ENCODE assay signal across 33 mouse cellular contexts in the genomic region with DNA sequence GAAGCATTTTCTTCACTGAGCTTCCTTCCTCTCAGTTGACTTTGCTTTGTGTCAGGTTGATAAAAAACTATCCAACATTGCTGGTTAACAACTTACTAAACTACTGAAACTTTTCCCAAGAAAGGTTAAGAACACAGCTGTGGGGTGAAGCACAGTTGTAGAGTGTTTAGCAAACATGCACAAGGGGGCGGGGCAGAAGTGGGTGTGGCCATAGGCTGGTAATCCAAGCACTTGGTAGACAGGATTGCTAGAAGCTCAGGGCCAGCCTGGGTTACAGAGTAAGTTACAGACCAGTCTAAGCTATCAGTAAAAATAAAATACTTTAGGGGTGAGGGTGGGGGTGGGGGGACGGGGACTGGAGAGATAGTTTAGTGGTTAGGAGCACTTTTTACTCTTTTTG. TPM values are rescaled to one million over a fixed set of nuclear protein-coding genes. Genes with fewer than 3 reads are reported as not detected.
A peak's percentile ranks its signal among the peaks of the same experiment; 100 is the strongest.
DNase-seq lines count a peak whose midpoint lies in the region; ATAC-seq and TF ChIP-seq lines count a peak whose summit lies in the region.
"Had no signal": no experiment of that assay in that cellular context is flagged by ENCODE, and none has a peak within 500 bp of the region (broad histone marks: within the 10 kb centered on the region; RNA-seq: fewer than 3 reads in every experiment).

No protein-coding gene starts in this region.

- no peak for TF ChIP-seq CTCF in lung, adult 2 months (IDR thresholded peaks at IDR 0.05; ENCODE audit: insufficient read depth, low read length)

- H3K27me3 ChIP-seq in kidney, embryonic 15.5 days, result peaks cover 5% of the 10 kb centered on the region
- H3K27me3 ChIP-seq: forebrain, embryonic 12.5 days; heart, embryonic 15.5 days had no signal

- H3K36me3 ChIP-seq in kidney, embryonic 15.5 days, result no peaks in the 10 kb centered on the region
- H3K36me3 ChIP-seq: embryonic facial prominence, embryonic 10.5 days; embryonic facial prominence, embryonic 13.5 days; forebrain, embryonic 12.5 days; forebrain, embryonic 15.5 days; G1E; heart, embryonic 12.5 days; heart, embryonic 15.5 days; hindbrain, embryonic 10.5 days; hindbrain, embryonic 13.5 days had no signal

- no peak overlapping the region for H3K4me2 ChIP-seq in kidney, embryonic 15.5 days
- H3K4me2 ChIP-seq: embryonic facial prominence, embryonic 13.5 days; forebrain, embryonic 12.5 days; forebrain, embryonic 15.5 days; heart, embryonic 12.5 days; heart, embryonic 15.5 days; hindbrain, embryonic 13.5 days had no signal

- DNase-seq in kidney, adult 9 months, result peak; percentile 26
- DNase-seq in lung, postnatal 10 days, result peak; percentile 18
- DNase-seq in lung, adult 2 months, result no peak
- peak; percentile 12 for DNase-seq in thymus, postnatal 14 days
- DNase-seq in thymus, postnatal 36 days, result no peak
- DNase-seq in ZHBTc4 (ENCODE audit: low read depth, low spot score), result peak; percentile 64
- DNase-seq: adrenal gland, adult 8-10 months; adrenal gland, postnatal 25 days; B cell, adult 2 months; cerebellum, adult 11-12 months; cerebellum, adult 8-10 months; cerebellum, postnatal 10 days; cerebellum, postnatal 36 days; embryo, embryonic 11 days; gastrocnemius, postnatal 25 days; heart, adult 18-20 months; heart, postnatal 10 days; heart, postnatal 36 days had no signal

- H3K4me1 ChIP-seq in kidney, embryonic 15.5 days, result 0 out of 2 replicates have a peak, but pooled peaks cover 4% of the 10 kb centered on the region
- no peaks in the 10 kb centered on the region for H3K4me1 ChIP-seq in lung, adult 2 months (ENCODE audit: control insufficient read depth, insufficient read depth, low read length)
- H3K4me1 ChIP-seq: embryonic facial prominence, embryonic 10.5 days; embryonic facial prominence, embryonic 13.5 days; forebrain, embryonic 12.5 days; forebrain, embryonic 15.5 days; heart, embryonic 12.5 days; heart, embryonic 15.5 days; hindbrain, embryonic 10.5 days; hindbrain, embryonic 13.5 days had no signal

- no peak overlapping the region for H3K9ac ChIP-seq in kidney, embryonic 15.5 days
- H3K9ac ChIP-seq: embryonic facial prominence, embryonic 13.5 days; forebrain, embryonic 12.5 days; forebrain, embryonic 15.5 days; heart, embryonic 12.5 days; heart, embryonic 15.5 days; hindbrain, embryonic 13.5 days had no signal

- 77% methylated on average over 2 of the region's 2 CpGs for WGBS in kidney, embryonic 15.5 days
- WGBS in lung, adult 2 months, result 66% methylated on average over 2 of the region's 2 CpGs

- no peak overlapping the region for H3K4me3 ChIP-seq in kidney, embryonic 15.5 days (replicated peaks)
- H3K4me3 ChIP-seq in lung, adult 2 months (replicated peaks; ENCODE audit: extremely low read depth, low read depth, low read length), result no peak overlapping the region
- H3K4me3 ChIP-seq: embryonic facial prominence, embryonic 10.5 days; embryonic facial prominence, embryonic 13.5 days; erythroblast, embryonic 14.5 days; forebrain, embryonic 12.5 days; forebrain, embryonic 15.5 days; heart, embryonic 12.5 days; heart, embryonic 15.5 days; hindbrain, embryonic 10.5 days; hindbrain, embryonic 13.5 days had no signal

- H3K27ac ChIP-seq in kidney, embryonic 15.5 days, result no peak overlapping the region
- H3K27ac ChIP-seq: embryonic facial prominence, embryonic 10.5 days; embryonic facial prominence, embryonic 13.5 days; forebrain, embryonic 12.5 days; forebrain, embryonic 15.5 days; heart, embryonic 15.5 days; hindbrain, embryonic 10.5 days; hindbrain, embryonic 13.5 days had no signal

- H3K9me3 ChIP-seq in kidney, embryonic 15.5 days (replicated peaks), result no peaks in the 10 kb centered on the region
- H3K9me3 ChIP-seq: embryonic facial prominence, embryonic 10.5 days; embryonic facial prominence, embryonic 13.5 days; forebrain, embryonic 12.5 days; forebrain, embryonic 15.5 days; G1E; heart, embryonic 12.5 days; heart, embryonic 15.5 days; hindbrain, embryonic 10.5 days; hindbrain, embryonic 13.5 days had no signal

- TF ChIP-seq POLR2A in lung, adult 2 months (IDR thresholded peaks at IDR 0.05; ENCODE audit: borderline replicate concordance, extremely low read depth, low read depth, low read length), result no peak

- no peak for ATAC-seq in kidney, embryonic 15.5 days (replicated peaks; ENCODE audit: low FRiP score)
- ATAC-seq: activated CD4-positive, CD25-positive, alpha-beta regulatory T cell, adult 4 months; forebrain, embryonic 15.5 days; Patski had no signal

RNA-seq across cellular contexts. Expression of a gene that starts 10.4 kb away (rescaled TPM):
- 1.4 TPM in 2 replicates for polyA plus RNA-seq in kidney, embryonic 15.5 days (2015; fragmentation: Nextera tagmentation; extraction: Ambion mirVana)
- 0.42 TPM in 1 of 2 replicates, not detected in the other for polyA plus RNA-seq in lung, adult 2 months (2012; rRNA removed)
- polyA plus RNA-seq: brain, embryonic 14.5 days; cortical plate, adult 2 months; erythroblast, embryonic 14.5 days; forebrain, embryonic 12.5 days; forebrain, embryonic 15.5 days; G1E; hindbrain, embryonic 13.5 days had no signal

Comparison
In these comparisons a context has a peak if more than half of its experiments do, and no peak if none do; other contexts are left out.
1. DNase-seq: peak in kidney, adult 9 months (single experiment), lung, postnatal 10 days (single experiment), thymus, postnatal 14 days (single experiment) and ZHBTc4 (single experiment); none in lung, adult 2 months (single experiment) and thymus, postnatal 36 days (0 of 2).